Mouse (Mus musculus): ENCODE results near the gene Rab43.

Rab43 gene

GRCm38 (mm10) chr6:87809651-87810161 is 2.3 kb downstream of the Rab43 start:
- DNase-seq (ENCODE audit: low read depth, low spot score), result no peak

GRCm38 (mm10) chr6:87809144-87809543 is 2.8 kb downstream of the Rab43 start:
- no peak for DNase-seq (ENCODE audit: low read depth, low spot score)

- DNase-seq (ENCODE audit: low read depth, low spot score), result no peak
Measured at GRCm38 (mm10) chr6:87808521-87808920, 3.4 kb downstream of the Rab43 start.

GRCm38 (mm10) chr6:87807735-87808440 is 4.1 kb downstream of the Rab43 start:
- DNase-seq (ENCODE audit: low read depth, low spot score), result no peak

- DNase-seq (ENCODE audit: low read depth, low spot score), result no peak
Measured at GRCm38 (mm10) chr6:87806857-87807256, 5.1 kb downstream of the Rab43 start.

GRCm38 (mm10) chr6:87806028-87806427 is 5.9 kb downstream of the Rab43 start:
- DNase-seq (ENCODE audit: low read depth, low spot score), result no peak

- no peak for DNase-seq (ENCODE audit: low read depth, low spot score)
Measured at GRCm38 (mm10) chr6:87805448-87805847, 6.5 kb downstream of the Rab43 start.

- no peak for DNase-seq (ENCODE audit: low read depth, low spot score)
Measured at GRCm38 (mm10) chr6:87804886-87805285, 7.1 kb downstream of the Rab43 start.

GRCm38 (mm10) chr6:87804036-87804435 is 7.9 kb downstream of the Rab43 start:
- DNase-seq (ENCODE audit: low read depth, low spot score), result no peak

- no peak for DNase-seq (ENCODE audit: low read depth, low spot score)
Measured at GRCm38 (mm10) chr6:87802462-87802861, 9.5 kb downstream of the Rab43 start.

- no peak for DNase-seq (ENCODE audit: low read depth, low spot score)
Measured at GRCm38 (mm10) chr6:87799576-87799975, 12.4 kb downstream of the Rab43 start.

GRCm38 (mm10) chr6:87797321-87797720 is 14.6 kb downstream of the Rab43 start:
- no peak for DNase-seq (ENCODE audit: low read depth, low spot score)

GRCm38 (mm10) chr6:87796251-87796880 is 15.6 kb downstream of the Rab43 start:
- no peak for DNase-seq (ENCODE audit: low read depth, low spot score)

GRCm38 (mm10) chr6:87795385-87796150 is 16.4 kb downstream of the Rab43 start:
- DNase-seq (ENCODE audit: low read depth, low spot score), result no peak

GRCm38 (mm10) chr6:87793821-87794510 is 18.0 kb downstream of the Rab43 start:
- no peak for DNase-seq (ENCODE audit: low read depth, low spot score)

GRCm38 (mm10) chr6:87791826-87792225 is 20.1 kb downstream of the Rab43 start:
- no peak for DNase-seq (ENCODE audit: low read depth, low spot score)

- DNase-seq (ENCODE audit: low read depth, low spot score), result no peak
Measured at GRCm38 (mm10) chr6:87790779-87791480, 21.0 kb downstream of the Rab43 start.

- DNase-seq (ENCODE audit: low read depth, low spot score), result no peak
Measured at GRCm38 (mm10) chr6:87789791-87790190, 22.2 kb downstream of the Rab43 start.

GRCm38 (mm10) chr6:87788896-87789587 is 22.9 kb downstream of the Rab43 start:
- no peak for DNase-seq (ENCODE audit: low read depth, low spot score)

- DNase-seq (ENCODE audit: low read depth, low spot score), result no peak
Measured at GRCm38 (mm10) chr6:87788266-87788895, 23.6 kb downstream of the Rab43 start.

Measured in embryo, embryonic 11.5 days (tissue).